Mouse (Mus musculus) left cerebral cortex, adult 18-20 months (tissue): ENCODE data around the gene Csrp2. TPM values are rescaled to one million over a fixed set of nuclear protein-coding genes. Genes with fewer than 3 reads are reported as not detected.

ENCODE experiments used
- DNase-seq, 2 experiments: peaks; one replicate each; pipeline ENCODE4 v3.0.0; 2021 to 2022; ENCODE audit warnings: low spot score in 2 of 2, mixed read lengths in 1 of 2
- long read RNA-seq, 2 experiments: library from polyadenylated mRNA; stranded (forward); transcript quantifications; one replicate each; pipeline ENCODE4 v2.0.0; 2021
- total RNA-seq, 2 experiments: library from RNA; stranded (reverse); gene quantifications; 2 replicates each; pipeline ENCODE4 v1.2.3; 2021

Gene Csrp2
- 1 to 10 TPM; 6.4 to 8.6 TPM for total RNA-seq
- long read RNA-seq, experiment 1, partial matches to known transcripts, result 0 of 2 reads
- long read RNA-seq, experiment 1, other reads (novel, unspliced or antisense), result 0 of 2 reads
- long read RNA-seq, experiment 2, partial matches to known transcripts, result 0 of 4 reads
- long read RNA-seq, experiment 2, other reads (novel, unspliced or antisense), result 0 of 4 reads

- DNase-seq, result peak; percentile 48 to 50
These were observed at the start of gene Csrp2 for GRCm38 (mm10) chr10:110919531-110920343. Gene Csrp2 (plus strand): TSS chr10:110919789.

- DNase-seq, result no peak
These were observed 44.7 kb upstream of the Csrp2 start for GRCm38 (mm10) chr10:110874853-110875252.

GRCm38 (mm10) chr10:110876956-110877355 lies 42.6 kb upstream of the Csrp2 start:
- no peak for DNase-seq

GRCm38 (mm10) chr10:110877851-110878250 lies 41.7 kb upstream of the Csrp2 start:
- DNase-seq, result no peak

- DNase-seq, result no peak
These were observed 40.9 kb upstream of the Csrp2 start for GRCm38 (mm10) chr10:110878641-110879040.

GRCm38 (mm10) chr10:110879426-110880066 lies 40.0 kb upstream of the Csrp2 start:
- DNase-seq, result no peak

GRCm38 (mm10) chr10:110881346-110881745 lies 38.2 kb upstream of the Csrp2 start:
- DNase-seq, result no peak

- DNase-seq, result no peak
These were observed 36.9 kb upstream of the Csrp2 start for GRCm38 (mm10) chr10:110882701-110883100.

- no peak for DNase-seq
These were observed 28.8 kb upstream of the Csrp2 start for GRCm38 (mm10) chr10:110890656-110891272.

- DNase-seq, result no peak
These were observed 19.7 kb upstream of the Csrp2 start for GRCm38 (mm10) chr10:110899744-110900501.

- DNase-seq, result no peak
These were observed 15.7 kb upstream of the Csrp2 start for GRCm38 (mm10) chr10:110903862-110904261.

- DNase-seq, result no peak
These were observed 2.8 kb upstream of the Csrp2 start for GRCm38 (mm10) chr10:110916666-110917344.

- no peak for DNase-seq
These were observed 2.1 kb upstream of the Csrp2 start for GRCm38 (mm10) chr10:110917521-110917920.

GRCm38 (mm10) chr10:110918414-110919391 lies 886 bp upstream of the Csrp2 start:
- DNase-seq, result no peak

- no peak for DNase-seq
These were observed 870 bp downstream of the Csrp2 start for GRCm38 (mm10) chr10:110920368-110920950.

GRCm38 (mm10) chr10:110921890-110922289 lies 2.3 kb downstream of the Csrp2 start:
- DNase-seq, result no peak

- no peak for DNase-seq
These were observed 3.0 kb downstream of the Csrp2 start for GRCm38 (mm10) chr10:110922612-110923011.

- peak in 1 of 2 experiments; percentile 21 for DNase-seq
These were observed 7.9 kb downstream of the Csrp2 start for GRCm38 (mm10) chr10:110927491-110927890.

- no peak for DNase-seq
These were observed 10.2 kb downstream of the Csrp2 start for GRCm38 (mm10) chr10:110929756-110930155.
